Mouse (Mus musculus) cerebellum, postnatal 10 days (tissue): ENCODE results near the gene Aprt.

Source experiments
- DNase-seq, 2 experiments: peaks; one replicate each; pipeline ENCODE4 v3.0.0; 2021; ENCODE audit warnings: mixed read lengths in 2 of 2

Aprt gene

DNA sequence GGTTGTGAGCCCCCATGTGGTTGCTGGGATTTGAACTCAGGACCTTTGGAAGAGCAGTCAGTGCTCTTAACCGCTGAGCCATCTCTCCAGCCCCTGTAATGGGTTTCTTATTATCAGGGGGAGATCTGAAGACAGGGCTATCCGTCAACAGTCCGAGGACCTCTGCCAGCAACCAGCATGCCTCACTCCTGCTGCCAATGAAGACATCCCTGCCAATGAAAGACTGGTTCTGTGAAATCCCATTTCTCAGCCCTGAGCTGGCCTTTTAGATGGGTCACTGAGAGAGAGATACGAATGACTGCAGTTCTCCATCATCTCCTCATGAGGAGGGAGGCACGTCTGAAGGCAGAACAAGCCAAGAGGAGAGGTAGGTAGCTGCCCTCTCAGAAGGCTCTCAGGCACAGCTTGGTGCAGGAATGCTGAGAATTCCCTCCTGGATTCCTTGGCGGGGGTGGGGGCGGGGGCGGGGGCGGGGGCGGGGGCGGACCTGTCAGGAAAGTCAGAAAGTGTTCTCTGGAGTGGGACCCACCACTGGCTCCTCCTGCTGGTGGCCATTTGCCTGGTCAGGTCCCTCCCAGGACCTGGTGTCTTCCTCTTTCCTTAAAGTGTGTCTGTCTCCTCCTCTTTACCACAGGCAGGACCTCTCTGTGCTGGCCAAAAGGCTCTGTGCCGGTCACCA lies 17.9 kb downstream of the Aprt start:
- DNase-seq, result peak; percentile 89 to 92

DNA sequence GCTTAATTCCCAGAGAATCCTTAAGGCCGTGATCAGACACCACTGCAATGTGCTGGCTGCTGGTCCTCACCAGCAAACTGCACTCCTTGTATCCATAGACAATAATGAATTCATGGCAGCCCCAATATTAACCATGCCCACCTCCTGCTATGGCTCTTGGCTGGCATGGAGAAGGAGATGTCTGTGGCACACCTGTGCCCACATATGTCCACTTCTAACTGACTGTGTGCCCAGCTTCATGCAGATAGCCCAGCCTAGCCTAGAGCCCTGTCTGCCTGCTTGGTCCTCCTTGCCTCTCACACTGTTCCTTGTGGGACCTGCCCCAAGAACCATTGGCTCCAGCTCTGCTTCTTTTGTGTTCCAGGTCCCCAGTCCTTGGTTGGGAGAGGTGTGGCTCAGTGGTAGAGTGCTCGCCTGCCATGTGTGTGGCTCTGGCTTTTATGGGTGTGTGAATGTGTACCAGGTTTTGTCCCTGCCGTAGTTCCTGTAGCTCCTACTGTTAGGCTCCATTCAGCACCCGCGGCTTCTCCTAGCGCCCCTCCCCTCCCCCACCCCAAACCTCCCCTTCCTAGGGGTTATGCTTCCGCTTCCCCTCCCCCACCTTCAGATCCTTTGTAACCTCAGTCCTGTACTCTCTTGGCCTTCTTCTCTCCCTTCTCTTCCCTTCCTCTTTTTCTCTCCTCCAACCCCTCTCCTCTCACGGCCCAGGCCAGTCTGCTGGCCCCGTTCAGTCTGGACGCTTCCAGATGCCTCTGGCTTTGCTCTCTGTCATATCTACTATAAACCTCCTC lies 19.3 kb downstream of the Aprt start:
- DNase-seq, result peak; percentile 51 to 75

DNA sequence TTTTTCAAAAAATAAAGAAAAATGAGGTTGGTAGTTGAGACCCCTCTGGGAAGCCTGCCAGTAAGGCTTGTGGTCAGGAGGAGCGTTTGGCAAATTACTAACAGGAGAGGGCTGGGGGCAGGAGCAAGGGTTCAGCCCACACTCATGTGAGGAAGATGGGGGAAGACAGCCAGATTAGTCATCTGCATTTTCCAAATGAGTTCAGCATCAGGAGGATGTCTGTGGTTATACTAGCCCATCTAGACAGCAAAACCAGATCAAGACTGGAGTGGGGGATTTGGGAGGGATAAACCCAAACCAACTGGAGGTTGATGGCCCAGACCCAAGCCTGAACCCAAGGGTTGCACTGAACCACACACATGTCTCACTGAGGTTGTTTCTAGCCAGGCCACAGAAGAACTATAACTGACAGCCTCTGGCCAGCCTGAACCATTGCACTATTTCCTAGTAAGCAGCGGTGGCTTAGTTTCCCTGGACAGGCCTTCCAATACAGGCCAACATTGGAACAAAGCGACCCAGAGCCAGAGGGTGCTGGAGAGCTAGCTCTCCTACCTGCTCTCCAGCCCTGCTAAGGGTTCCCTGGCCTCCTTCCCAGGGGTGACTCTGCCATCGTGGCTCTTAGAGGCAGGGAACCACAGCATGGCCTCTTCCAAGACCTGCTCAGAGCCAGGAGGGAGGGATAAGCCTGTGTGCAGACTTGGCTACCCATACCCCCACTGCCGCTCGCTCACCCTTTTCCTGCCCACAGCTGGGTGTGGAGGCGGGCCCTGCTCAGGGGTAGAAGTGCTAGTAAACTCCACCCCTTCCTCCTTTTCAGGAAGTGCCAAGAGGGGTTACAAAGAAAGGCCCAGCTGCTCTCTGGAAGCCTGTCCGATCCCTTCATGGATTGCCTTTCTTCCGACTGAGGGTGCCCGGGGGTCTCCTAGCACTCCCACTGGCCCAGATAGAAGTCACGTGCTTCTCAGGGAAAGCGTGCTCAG lies 20.4 kb downstream of the Aprt start:
- DNase-seq, result peak; percentile 56 to 65

DNA sequence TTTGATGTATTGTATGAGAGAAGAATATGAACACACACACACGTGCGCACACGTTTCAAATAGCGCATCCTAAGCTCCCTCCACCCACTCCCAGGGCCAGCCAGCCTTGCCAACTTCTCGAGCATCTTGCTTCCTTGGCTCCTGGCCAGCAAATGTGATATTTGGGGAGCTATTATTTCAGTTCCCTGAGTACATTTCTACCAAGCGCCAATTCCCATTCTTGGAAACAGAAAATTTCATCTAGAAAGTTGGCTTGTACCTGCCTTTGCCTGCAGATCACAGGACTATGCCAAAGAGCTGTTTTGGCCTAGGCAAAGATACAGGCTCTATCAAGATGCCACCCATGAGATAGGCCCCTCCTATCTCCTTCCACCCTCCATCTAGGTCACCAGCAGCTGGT lies 21.9 kb downstream of the Aprt start:
- peak; percentile 89 to 90 for DNase-seq

DNA sequence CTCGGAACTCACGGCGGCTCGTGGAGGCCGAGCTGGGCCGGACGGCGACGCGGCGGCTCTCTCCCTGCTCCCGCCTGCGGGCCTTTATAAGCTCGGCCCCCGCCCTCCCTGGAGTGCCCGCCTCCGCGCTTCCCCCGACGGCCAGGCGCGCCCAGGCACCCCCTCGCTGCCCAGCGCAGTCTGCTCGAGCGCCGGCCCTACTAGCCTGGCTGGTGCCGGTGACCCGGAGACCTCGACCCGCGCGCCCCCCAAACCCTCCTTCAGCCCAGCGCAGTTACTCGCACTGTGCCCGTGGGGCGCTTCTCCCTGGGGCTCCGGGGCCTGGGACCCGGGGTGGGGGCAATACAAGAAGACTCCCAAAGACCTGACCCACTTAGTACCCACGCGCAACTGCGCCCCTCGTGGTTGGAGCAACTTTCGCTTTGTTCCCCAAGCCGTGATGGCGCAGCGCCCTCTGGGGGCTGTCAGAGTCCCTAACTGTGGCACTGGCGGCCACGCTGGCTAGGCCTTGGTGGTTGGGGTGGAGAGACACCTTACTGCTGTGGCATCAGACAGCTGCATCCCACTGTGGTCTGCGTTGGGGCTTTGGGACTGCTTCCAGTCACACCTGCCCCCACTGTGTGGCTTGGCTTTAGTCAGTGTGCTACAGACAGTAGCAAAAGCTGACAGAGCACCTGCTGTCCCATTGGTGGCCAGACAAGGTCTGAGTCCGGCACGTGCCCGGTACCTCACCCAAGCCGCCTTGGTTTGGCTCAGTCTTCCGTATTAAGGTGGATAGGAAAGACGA lies 25.3 kb downstream of the Aprt start, which contains the start of gene Piezo1:
Gene Piezo1 (minus strand): TSS at position 65 of the 787 bp plus-strand sequence.
- peak; percentile 89 to 93 for DNase-seq

DNA sequence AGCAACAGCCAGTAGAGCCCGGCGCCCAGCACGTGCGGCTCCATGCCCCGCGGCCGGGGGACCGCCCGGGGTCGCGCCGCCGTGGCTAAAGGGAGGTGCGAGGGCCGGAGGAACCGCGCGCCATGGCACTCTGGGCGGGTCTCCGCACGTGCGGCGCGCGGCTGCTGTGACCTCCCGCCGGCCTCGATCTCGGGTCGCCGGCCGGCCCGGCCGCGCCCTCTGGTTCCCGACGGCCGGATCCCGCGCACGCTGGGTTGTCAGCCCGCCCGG lies 25.8 kb downstream of the Aprt start:
- peak in 1 of 2 experiments; percentile 62 for DNase-seq

DNA sequence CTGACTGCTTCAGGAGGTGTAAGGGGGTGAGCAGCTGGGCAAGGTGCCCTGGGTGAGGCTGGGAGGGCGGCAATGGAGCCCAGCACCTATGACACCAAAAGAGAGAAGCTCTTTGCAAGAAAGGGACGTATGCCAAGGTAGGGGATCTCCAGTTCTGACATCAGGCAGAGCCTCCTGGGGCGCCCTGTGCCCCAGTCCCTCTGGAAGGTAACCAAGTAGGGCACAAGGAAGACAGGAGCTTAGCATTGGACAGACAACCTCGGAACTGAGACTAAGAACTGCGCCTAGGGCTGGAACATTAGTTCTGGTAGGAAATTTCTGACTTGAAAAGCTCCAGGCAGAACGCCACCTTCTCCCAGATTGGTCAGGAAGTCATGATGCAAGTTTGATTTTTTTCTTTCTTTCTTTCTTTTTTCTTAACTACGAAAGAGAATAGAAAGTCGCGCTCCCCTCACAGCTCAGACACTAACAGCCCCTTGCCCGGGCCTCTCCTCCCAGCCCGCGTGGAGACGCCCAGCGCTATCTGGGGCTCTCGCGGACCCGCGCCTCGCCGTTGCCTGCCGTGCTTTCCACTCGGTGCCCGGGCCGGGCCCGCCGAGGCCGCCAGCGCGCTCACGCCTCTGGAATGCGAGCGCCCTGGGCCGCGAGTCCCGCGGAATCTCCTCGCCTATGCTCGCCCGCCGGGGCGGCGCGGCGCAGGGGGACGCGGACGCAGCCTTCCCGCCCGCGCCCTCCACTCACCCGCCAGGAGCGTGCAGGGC lies 26.3 kb downstream of the Aprt start:
- peak; percentile 49 to 50 for DNase-seq

DNA sequence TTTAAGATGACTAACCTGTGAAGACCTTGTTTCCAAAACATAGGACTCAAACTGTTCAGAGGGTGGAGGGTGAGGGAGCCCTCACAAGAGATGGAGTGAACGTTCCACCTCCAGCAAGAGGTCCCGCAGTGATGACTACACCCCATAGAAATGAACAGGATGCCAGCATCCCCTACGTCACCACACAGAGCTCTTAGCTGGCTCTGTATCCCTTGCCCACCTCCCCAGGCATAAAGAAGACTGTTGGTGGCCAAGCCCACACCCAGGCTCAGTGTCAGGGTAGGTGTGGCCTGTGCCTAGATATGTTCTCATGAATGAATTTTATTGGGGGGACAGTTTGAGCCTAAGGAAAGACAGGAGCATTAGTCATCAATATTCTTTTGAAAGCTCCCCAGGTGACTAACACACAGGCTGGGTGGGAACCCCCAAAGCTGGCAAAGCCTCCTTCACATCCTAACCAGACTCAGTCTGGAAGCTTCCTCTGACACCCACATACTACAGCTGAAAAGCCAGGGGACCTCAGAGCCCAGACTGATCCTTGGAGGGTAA lies 27.7 kb downstream of the Aprt start:
- no peak for DNase-seq

DNA sequence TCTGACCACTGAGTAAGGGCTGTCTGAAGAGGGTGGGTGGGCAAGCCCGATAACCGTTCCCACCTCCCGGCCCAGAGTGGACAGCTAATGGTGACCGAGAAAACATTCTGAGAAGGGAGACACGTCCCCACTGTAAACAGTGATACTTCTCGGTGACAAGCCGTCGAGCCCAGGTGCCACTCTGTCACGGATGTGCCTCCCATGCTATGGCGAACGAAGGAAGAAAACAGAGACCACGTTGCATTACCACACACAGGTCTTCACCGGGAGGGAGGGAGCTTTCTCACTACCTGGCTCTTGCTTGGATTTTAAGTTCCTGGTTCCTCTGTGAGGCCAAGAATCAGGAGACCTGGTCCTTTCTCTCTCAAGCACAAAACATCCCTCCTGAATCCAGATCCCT lies 28.4 kb downstream of the Aprt start:
- DNase-seq, result no peak

DNA sequence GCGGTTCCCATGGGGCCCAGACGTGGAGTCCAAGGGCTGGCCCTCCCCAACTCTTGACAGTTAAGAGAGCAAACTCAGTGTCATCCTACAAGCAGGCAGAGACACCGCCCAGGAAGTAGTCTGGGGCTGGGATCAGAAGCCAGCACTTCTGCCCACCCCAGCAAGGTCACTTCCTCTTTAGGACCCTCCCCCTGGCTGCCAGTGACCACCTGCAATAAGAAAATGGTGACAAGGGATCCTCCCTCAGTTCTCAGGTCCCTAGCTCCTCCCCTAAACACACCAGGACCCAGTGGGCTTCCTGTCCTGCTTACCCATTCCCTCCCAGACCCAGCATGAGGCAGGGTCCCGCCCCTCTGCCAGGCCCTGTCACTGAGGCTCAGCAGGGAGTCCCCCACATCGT lies 28.9 kb downstream of the Aprt start:
- DNase-seq, result no peak

DNA sequence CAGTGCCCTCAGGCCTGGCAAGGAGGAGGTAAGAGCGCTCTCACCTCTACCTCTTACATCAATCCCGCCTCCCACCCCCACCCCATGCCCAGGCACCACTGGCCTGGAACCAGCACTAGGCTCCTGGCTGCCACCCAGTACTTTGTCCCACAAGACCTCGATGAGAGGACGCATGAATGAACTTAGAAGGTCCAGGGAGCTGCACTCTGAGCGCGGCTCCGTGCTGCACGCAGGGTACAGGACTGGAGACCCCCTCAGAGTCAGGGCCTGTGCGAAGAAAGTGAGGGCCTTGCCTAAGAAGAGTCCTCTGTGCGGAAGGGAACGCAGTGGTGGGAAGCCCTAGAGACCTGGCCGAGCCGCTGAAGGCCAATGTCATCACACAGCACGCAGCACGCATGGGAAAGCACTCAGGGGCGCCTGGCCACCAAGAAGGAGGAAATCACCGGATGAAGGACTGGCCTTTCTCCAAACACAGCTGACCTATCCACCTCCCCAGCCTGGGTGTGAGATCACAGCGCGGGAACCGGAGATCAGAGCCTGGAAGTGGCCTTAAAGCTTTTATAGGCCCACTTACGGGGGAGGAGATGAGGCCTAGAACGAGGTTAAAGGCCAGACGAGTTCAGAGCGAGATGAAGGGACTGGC lies 29.8 kb downstream of the Aprt start:
- no peak for DNase-seq

DNA sequence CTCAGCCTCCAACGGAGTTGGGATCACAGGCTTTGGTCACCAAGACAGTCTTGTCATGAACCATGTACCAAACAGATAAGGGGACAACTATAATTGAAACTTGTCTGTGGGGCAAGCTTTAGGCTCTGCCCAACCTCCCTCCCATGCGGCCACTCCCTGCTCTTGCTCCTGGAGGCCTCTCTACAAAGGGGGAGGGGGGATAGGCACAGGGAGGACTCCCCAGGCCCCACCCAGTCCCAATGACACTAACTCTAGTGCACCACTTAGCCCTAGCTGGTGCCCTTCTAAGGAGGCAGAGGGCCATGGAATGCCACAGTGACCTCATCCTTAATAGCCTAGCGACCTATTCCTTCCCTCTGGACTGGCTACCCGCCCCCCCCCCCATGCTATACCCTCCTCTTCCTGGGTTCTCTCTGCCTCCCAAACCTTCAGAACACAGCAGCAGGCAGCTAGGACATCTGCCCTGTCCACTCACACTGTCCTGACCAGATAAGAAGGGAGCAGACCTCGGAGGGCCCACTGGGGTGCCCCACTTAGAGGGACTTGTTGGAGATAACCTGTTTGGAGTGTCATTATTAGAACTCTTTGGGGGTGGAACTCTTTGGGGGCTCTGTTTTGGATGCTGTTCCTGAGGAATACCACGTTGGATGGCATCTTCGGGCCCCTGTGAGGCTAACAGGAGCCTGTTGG lies 30.5 kb downstream of the Aprt start:
- DNase-seq, result no peak

DNA sequence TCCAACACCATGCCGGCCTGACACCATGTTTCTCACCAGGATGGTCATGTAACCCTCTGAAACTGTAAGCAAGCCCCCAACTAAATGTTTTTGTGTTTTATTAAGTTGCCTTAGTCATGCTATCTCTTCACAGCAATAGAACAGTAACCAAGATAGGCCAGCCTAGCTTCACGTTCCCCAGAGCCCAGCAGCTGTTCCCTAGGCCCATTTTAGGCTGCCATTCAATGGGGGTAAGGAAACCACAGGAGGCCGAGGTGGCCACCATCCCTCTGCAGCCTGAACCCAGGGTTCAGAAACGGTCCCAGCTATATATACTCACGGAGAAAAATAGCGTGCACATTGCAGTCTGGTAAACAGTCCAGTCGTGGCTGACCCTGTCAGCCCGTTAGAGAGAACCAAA lies 32.6 kb downstream of the Aprt start:
- no peak for DNase-seq

DNA sequence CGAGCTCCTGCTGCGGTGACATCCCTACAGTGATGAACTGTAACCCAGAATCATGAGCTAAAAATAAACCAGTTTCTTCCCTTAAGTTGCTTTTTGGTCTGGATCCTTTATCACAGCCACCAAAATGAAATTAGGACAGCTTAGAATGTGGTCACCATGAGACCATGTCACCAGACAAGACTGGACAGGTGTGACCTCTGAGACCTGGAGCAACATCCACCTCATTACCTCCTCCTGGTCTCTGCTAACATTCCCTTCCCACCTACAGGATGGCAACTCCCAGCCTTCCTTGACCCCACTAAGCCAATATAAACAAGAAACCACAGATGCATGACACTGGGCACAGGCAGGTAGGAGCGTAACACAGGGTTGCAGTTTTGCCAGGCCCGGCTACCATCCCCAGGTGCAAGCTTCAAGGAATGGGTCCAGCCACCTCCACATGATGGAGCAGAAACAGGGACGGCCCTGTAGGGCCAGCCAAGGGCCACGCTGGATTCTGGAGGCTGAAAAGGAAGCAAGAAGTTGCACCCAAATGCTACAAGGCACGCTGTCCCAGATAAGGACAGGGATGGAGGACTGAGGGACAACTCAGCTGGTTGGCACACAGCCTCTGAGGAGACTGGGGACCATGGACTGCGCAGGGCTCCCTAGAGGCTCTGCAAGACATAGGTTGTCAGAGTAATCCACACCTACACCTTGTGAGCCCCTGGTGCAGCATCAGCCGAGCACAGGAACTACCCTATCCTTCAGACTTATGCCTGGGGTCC lies 38.2 kb downstream of the Aprt start:
- no peak for DNase-seq

DNA sequence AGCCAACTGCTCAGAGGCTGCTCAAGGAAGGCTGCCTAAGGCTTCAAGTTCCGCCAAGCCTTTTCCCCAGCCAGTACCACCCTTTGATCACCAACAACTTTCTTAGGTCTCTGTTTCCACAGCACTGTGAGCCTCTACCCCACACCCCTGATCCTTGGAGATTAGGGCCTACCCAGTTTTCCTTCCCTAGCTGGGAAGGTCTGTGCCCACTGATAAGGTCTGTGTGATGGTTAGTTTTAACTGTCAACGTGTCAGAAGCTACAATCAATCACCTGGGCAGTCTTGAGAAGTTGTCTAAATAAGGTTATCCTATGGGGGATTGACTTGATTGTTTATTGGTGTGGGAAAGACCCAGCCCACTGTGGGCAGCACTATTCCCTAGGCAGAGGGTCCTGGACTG lies 38.9 kb downstream of the Aprt start:
- no peak for DNase-seq

DNA sequence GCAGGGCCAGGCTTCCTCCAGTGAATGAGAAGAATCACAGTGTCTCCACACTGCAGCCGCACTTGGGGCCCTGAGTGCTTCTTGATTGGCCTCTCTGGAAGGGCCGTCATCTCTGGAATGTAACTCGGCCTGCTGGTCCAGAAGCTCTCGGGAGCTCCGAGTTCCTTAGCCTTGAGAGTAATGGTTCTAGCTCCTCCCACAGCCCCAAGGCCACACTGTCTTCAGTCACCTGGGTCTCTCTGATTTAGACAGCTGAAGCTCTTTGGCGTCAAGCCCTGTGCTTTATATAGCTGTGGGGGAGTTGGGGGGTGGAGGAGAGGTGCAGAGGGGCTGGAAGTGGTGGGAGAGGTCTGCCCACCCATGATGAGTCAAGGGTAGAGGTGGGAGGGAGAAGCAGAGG lies 39.7 kb downstream of the Aprt start:
- DNase-seq, result no peak

DNA sequence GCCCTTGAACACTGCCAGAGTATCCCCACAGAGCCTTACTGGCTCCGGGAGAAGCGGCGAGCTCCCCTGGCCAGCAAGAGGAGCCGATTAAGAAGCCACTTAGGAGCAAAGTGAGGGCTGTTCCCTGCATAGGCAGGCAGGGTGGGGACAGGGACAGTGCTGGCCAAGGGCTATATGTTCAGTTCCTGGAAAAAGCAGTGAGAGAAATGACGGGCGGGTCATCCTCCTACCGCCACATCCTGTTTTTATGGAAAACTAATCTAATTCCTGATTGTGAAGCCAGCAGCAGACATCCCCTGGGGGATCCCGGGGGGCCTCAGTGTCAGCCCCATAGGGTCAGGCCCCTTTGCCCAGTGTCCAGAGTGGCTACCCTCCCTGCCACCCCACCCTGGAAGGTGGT lies 45.4 kb downstream of the Aprt start:
- no peak for DNase-seq

DNA sequence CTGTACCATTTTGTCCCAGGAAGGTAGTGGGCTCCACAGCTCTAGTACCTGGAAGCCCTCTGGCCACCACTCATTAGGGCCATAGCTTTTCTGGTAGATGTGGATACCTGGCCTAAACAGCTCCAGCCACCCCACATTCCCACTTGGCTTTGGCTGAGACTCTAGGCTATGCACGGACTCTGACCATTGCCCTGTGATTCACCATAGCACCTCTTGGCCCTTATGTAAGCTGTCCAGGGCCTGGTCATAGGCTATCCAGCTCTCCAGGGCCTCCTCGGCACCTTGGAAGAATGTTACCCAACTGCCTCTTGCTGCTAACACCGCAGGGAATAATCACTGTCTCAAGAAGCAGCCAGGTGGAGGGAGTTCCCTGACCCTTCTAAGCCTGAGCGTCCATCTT lies 47.5 kb downstream of the Aprt start:
- DNase-seq, result no peak

DNA sequence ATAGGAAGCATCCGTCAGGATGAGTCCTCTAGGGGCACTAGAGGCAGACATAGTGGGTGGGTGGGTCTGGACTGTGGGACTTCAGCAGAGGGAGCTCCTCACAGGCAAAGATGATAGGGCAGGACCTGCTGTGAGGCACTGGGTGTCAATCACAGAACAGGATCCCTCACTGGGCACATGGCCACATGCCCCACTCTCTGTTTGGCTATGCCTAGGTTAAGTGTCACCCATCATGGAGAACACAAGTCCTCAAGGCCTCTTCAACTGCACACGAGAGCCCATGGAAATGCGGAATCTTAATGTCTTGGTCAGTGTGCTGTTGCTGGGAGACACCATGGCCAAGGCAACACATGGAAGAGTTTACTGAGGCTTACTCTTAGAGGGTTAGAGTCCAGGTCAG lies 48.8 kb downstream of the Aprt start:
- DNase-seq, result no peak
